Mouse (Mus musculus) frontal cortex, postnatal 14 days (tissue): Measurements from ENCODE around the gene Zfp536.

Experiments
- DNase-seq, 2 experiments: peaks; one replicate each; pipeline ENCODE4 v3.0.0; 2022; ENCODE audit warnings: low spot score in 2 of 2

Zfp536 gene

DNA sequence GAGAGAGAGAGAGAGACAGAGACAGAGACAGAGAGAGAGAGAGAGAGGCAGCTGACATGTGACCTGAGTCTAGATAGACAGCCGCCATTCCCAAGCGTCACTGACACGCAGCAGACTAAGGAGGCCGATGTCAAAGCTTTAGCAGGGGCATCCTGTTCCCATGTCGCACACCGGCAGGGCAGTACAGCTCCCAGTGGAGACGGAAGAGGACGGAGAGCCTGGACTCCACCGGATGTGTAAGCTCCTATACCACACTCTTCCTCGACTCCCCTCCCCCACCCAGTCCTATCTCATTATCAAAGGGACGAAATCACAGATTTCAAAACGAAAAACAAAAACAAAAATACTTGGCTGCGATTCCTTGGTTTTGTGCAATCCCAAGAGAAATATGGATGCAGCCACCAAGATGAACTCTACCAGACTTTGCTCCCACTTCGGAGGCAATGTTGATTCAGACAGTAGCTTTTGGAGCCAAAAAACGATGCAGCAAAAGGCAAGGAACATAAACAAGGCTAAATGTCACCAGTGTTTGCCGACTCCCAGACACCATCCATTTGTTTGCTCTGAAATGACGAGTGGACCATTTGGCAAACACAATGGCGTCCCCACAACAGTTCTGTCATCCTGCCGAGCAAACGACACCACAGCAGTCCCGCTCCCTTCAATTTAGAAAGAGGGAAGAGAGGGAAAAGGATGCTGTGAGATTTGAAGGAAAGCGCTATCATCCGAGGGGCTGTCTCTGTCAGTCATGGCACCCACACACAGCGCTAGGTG is 299.9 kb downstream of the Zfp536 start:
- DNase-seq: no peak

GRCm38 (mm10) chr7:37471726-37472125 is 301.7 kb downstream of the Zfp536 start:
- no peak for DNase-seq

DNA sequence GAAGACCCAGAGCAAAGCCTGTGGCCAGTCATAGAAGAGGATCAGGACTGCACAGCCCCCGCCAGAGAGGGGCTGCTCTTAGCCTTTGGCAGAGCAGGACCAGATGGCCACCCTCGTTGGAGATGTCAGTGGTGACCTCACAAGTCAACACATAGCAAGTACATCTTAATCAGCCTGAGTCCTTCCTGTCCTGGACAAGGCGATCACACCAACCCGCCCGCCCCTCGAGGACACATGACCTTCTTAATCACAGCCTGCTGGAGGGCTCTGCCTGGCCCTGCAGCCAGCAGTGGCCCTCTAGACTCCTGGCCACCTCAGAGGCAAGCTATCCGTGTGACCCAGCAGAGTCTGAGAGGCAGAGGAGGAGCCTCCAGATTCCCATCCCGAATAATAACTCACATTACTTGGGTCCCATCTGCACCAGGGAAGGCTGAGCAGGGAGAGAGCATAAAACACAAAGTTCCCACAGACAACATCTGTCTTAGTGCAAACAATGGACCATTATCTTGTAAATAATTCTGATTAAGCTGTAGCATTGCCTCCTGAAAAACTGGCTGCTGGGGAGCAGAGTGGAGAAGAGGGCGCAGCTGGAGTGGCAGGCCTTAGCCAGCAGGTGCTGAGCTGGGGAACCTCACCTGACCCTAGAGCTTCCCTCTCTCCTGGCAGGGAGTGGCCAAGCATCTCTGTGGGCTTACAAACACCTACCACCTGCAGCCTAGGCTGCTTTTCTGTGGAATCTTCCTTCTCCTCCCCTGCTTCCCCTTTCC is 306.8 kb downstream of the Zfp536 start:
- no peak for DNase-seq

- DNase-seq: no peak
These were observed 309.2 kb downstream of the Zfp536 start for GRCm38 (mm10) chr7:37464186-37464721.

DNA sequence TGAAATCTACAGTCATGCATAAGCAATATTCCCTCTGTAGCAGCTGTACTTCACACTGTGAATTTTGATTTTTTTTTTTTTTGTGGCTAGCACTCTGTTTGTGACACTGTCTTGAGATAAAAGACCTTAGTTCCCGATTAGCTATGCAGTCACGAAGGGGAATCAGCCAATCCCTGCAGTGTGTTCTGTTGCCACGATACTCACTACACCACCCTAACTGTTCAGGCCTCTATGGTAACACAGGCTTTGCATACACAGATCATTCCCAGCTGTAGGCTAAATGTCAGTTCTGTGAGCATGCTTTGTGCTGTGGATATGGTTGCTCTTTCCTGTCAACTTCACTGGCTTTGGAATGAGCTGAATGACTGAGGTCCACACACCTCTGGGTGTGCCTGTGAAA is 325.9 kb downstream of the Zfp536 start:
- DNase-seq: no peak

GRCm38 (mm10) chr7:37439912-37440311 is 333.5 kb downstream of the Zfp536 start:
- DNase-seq: no peak

DNA sequence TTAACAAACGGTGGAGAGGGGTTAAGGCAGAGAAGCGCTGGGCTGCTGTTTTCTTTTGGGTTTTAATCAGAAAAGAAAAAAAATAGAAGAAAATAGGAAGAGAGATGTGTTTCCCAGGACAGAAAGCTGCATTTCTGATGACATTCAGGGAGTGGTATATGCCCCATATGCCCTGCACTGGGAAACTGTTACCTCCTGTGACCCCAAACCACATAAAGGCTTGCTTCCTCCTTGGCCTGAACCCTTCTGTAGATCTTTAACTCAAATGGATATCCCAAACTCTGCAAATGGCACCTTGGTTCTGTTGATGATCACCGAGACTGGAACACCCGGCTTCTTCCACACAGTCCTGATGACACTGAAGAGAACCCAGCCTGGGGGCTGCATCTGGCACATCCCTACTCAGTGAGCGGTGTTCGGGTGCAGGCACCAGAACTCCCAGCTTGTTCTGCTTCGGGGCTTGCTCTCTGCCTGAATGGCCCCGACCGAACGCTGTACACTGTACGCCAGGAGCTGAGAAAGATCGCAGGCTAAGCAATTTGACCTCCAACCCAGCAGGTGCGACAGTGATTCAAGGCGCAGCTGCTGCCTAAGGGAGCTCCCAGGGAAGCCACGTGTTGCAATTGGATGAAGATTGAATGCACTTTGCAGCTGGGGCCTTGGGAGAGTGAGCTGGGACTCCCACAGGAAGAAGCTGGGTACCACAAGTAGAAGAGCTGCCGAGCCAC is 334.2 kb downstream of the Zfp536 start:
- DNase-seq: no peak

GRCm38 (mm10) chr7:37437887-37438286 is 335.6 kb downstream of the Zfp536 start:
- DNase-seq: no peak

GRCm38 (mm10) chr7:37433156-37433555 is 340.3 kb downstream of the Zfp536 start:
- no peak for DNase-seq

- no peak for DNase-seq
These were observed 342.0 kb downstream of the Zfp536 start for GRCm38 (mm10) chr7:37431471-37431870.

GRCm38 (mm10) chr7:37426061-37426460 is 347.4 kb downstream of the Zfp536 start:
- no peak for DNase-seq

- no peak for DNase-seq
These were observed 350.5 kb downstream of the Zfp536 start for GRCm38 (mm10) chr7:37422966-37423365.
